Mouse (Mus musculus) embryonic facial prominence, embryonic 14.5 days (tissue): ENCODE results near the gene Srgap1. TPM values are rescaled to one million over a fixed set of nuclear protein-coding genes. Genes with fewer than 3 reads are reported as not detected.

Experiments used
- ATAC-seq: fragments of 200-750 bp; cut with Nextera tagmentation; 2 replicates; pipeline ENCODE4 v1.8.0; 2017; ENCODE audit warnings: low read depth, moderate number of reproducible peaks, moderate TSS enrichment
- DNase-seq: peaks from one replicate; pipeline ENCODE4 v3.0.0-alpha.2; 2015; ENCODE audit warnings: low spot score
- H3K27ac ChIP-seq: fragments of 300-500 bp; sonication (generic); replicated peaks from 2 replicates; pipeline ENCODE4 v1.5.1; 2014; ENCODE audit warnings: low read depth, mild to moderate bottlenecking, low read length, moderate library complexity
- H3K27me3 ChIP-seq: fragments of 300-500 bp; sonication (generic); replicated peaks from 2 replicates; pipeline ENCODE4 v1.6.1; 2014; ENCODE audit warnings: low read length; ENCODE audit not compliant: control insufficient read depth, insufficient read depth
- H3K36me3 ChIP-seq: fragments of 300-500 bp; sonication (generic); 2 replicates; pipeline ENCODE4 v1.6.1; 2014; ENCODE audit warnings: low read length, mixed read lengths; ENCODE audit not compliant: control insufficient read depth, insufficient read depth
- H3K4me1 ChIP-seq: fragments of 300-500 bp; sonication (generic); 2 replicates; pipeline ENCODE4 v1.6.1; 2014; ENCODE audit warnings: antibody characterized with exemption, low read length; ENCODE audit not compliant: control insufficient read depth, insufficient read depth
- H3K4me2 ChIP-seq: fragments of 300-500 bp; sonication (generic); 2 replicates; pipeline ENCODE4 v1.6.1; 2014; ENCODE audit warnings: low read depth, mild to moderate bottlenecking, low read length, moderate library complexity, mixed read lengths
- H3K4me3 ChIP-seq: fragments of 300-500 bp; sonication (generic); 2 replicates; pipeline ENCODE4 v1.5.1; 2014; ENCODE audit warnings: low read depth, mild to moderate bottlenecking, low read length
- H3K9ac ChIP-seq: fragments of 300-500 bp; sonication (generic); 2 replicates; pipeline ENCODE4 v1.6.1; 2014; ENCODE audit warnings: low read depth, mild to moderate bottlenecking, low read length, moderate library complexity, mixed read lengths
- H3K9me3 ChIP-seq: fragments of 300-500 bp; sonication (generic); 2 replicates; pipeline ENCODE4 v1.6.1; 2016; ENCODE audit warnings: low read length; ENCODE audit not compliant: control insufficient read depth
- WGBS: fragments of 180-500 bp; shearing (Covaris S2); extraction: QIAGEN DNeasy Blood & Tissue Kit; methylation state at CpG from one replicate; pipeline ENCODE4 v1.1.7; 2014; 5-methylcytosine and 5-hydroxymethylcytosine counted together
- polyA plus RNA-seq: library from polyadenylated mRNA; unstranded; fragments of >200 nt; fragmentation: Nextera tagmentation; extraction: Ambion mirVana; gene quantifications from 2 replicates; pipeline ENCODE4 v1.2.1, GENCODE M21; 2014

Srgap1 gene
- polyA plus RNA-seq, 1 experiment from 2014 or later, result 11.1 TPM

GRCm38 (mm10) chr10:122029738-122030137, 17.4 kb downstream of the Srgap1 start:
- DNase-seq (peak; percentile 21), ATAC-seq (no peak)
- H3K9ac ChIP-seq, result no peak overlapping the region
- H3K27ac ChIP-seq, result peak overlapping the region; percentile 34; the same call in 1 of the 2 replicates
- no peaks in the 10 kb centered on the region for H3K9me3 ChIP-seq
- H3K36me3 ChIP-seq, result no peaks in the 10 kb centered on the region
- no peak overlapping the region for H3K4me3 ChIP-seq
- H3K4me1 ChIP-seq, result 0 out of 2 replicates have a peak, but pooled peaks cover 4% of the 10 kb centered on the region
- 0 out of 2 replicates have a peak overlapping the region, but pooled peaks have one; percentile 5 for H3K4me2 ChIP-seq
- no peaks in the 10 kb centered on the region for H3K27me3 ChIP-seq
- WGBS, result 56% methylated on average over 7 of the region's 7 CpGs

DNA sequence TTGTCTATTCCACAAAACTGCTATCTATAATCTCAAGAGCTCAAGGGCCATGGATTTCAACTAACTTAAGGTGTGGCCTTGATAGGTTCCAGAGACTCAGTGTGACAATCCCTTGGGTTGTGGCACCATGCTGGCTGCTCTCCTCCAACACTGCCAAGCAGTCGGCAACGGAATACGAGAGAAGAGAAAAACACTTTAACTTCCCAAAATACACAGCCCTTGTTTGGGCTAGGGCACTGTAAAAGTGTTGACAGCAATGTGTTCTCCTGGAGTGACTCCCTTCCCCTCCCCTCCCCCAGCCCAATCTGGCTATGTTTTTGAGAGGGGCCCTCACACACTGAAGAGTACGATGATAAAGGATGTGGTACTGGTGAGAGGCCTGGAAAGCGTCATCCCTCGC, 21.9 kb downstream of the Srgap1 start:
- no peak overlapping the region for H3K27ac ChIP-seq
- ATAC-seq (no peak), DNase-seq (no peak)
- no peak overlapping the region for H3K9ac ChIP-seq
- H3K4me2 ChIP-seq, result no peak overlapping the region
- peaks cover 9% of the 10 kb centered on the region; the same call in 1 of the 2 replicates for H3K9me3 ChIP-seq
- 0 out of 2 replicates have a peak, but pooled peaks cover 4% of the 10 kb centered on the region for H3K4me1 ChIP-seq
- H3K4me3 ChIP-seq, result no peak overlapping the region
- no peaks in the 10 kb centered on the region for H3K27me3 ChIP-seq
- no peaks in the 10 kb centered on the region for H3K36me3 ChIP-seq
- WGBS, result 82% methylated on average over 6 of the region's 6 CpGs

DNA sequence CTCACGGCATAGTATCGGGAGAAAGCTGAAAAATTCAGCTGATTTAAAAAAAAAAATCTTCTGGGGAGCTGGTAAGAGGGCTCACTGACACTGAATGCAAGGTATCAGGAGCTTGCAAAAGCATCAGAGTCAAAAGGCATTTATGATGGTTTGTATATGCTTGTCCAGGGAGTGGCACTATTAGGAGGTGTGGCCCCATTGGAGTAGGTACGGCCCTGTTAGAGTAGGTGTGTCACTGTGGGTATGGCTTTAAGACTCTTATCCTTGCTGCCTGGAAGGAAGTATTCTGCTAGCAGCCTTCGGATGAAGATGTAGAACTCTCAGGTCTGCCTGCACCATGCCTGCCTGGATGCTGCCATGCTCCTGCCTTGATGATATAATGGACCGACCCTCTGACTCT, 26.2 kb downstream of the Srgap1 start:
- Histone ChIP-seq H3K4me3 (no peak overlapping the region), H3K27me3 (no peaks in the 10 kb centered on the region), H3K36me3 (no peaks in the 10 kb centered on the region), H3K4me2 (no peak overlapping the region), H3K9me3 (peaks cover 9% of the 10 kb centered on the region; the same call in 1 of the 2 replicates), H3K27ac (no peak overlapping the region), H3K4me1 (peaks cover 16% of the 10 kb centered on the region), H3K9ac (no peak overlapping the region)
- ATAC-seq (no peak), DNase-seq (no peak)
- 88% methylated on average over 5 of the region's 5 CpGs for WGBS

DNA sequence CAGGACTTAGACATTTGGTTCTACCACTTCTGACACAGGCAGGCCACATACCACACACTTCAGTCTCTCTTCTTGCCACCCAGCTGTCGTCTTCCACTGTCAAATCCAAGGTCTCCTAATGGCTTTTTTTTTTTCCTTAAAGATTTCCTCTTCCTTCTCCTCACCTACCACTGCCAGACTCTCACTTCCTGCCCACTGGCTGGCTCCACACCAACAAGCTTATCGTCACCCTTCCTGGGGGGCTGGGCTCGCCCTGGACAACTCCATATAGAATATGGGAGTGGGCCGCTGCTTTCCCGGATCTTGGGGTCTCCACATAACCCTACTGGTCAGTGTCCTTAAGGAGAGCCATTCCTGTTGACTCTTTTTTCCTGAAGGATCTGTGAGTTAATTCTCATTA, 26.9 kb downstream of the Srgap1 start:
- H3K9me3 ChIP-seq, result peaks cover 9% of the 10 kb centered on the region; the same call in 1 of the 2 replicates
- H3K27me3 ChIP-seq, result no peaks in the 10 kb centered on the region
- WGBS, result 77% methylated on average over 5 of the region's 5 CpGs
- peaks cover 18% of the 10 kb centered on the region for H3K4me1 ChIP-seq
- no peak overlapping the region for H3K4me3 ChIP-seq
- ATAC-seq (no peak), DNase-seq (no peak)
- no peak overlapping the region for H3K27ac ChIP-seq
- H3K9ac ChIP-seq, result no peak overlapping the region
- no peaks in the 10 kb centered on the region for H3K36me3 ChIP-seq
- no peak overlapping the region for H3K4me2 ChIP-seq

GRCm38 (mm10) chr10:122018594-122019048, 28.5 kb downstream of the Srgap1 start:
- Histone ChIP-seq H3K4me2 (no peak overlapping the region), H3K4me1 (peaks cover 24% of the 10 kb centered on the region), H3K9ac (no peak overlapping the region), H3K36me3 (no peaks in the 10 kb centered on the region), H3K27me3 (no peaks in the 10 kb centered on the region), H3K4me3 (no peak overlapping the region), H3K27ac (peak overlapping the region; percentile 63), H3K9me3 (peaks cover under 1% of the 10 kb centered on the region; the same call in 1 of the 2 replicates)
- ATAC-seq (peak; percentile 66), DNase-seq (peak; percentile 92)
- 36% methylated on average over 10 of the region's 10 CpGs for WGBS

DNA sequence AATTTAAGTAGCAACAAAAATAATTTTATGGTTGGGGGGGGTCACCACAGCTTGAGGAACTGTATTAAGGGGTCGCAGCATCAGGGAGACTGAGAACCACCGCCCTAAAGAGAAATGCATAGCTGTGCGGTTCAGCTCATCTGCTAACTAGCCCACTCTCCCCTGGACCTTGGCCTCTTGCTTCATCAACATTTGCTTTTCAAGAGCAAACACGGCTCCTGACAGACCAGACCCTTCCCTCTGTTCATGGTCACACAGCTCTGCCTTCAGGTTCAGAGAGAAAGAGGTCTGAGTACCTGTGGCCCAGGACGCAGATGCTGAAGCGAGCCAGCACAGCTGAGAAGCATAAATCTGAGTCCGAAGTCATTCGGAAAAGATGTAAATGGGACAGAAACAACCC, 29.4 kb downstream of the Srgap1 start:
- Histone ChIP-seq H3K27me3 (no peaks in the 10 kb centered on the region), H3K4me1 (peaks cover 24% of the 10 kb centered on the region), H3K4me3 (no peak overlapping the region), H3K9me3 (no peaks in the 10 kb centered on the region), H3K4me2 (no peak overlapping the region), H3K9ac (no peak overlapping the region), H3K27ac (no peak overlapping the region; the same call in 1 of the 2 replicates), H3K36me3 (no peaks in the 10 kb centered on the region)
- WGBS, result 75% methylated on average over 8 of the region's 8 CpGs
- ATAC-seq, result no peak
- no peak for DNase-seq

- 59% methylated on average over 5 of the region's 5 CpGs for WGBS
- H3K4me2 ChIP-seq, result no peak overlapping the region
- no peak overlapping the region for H3K4me3 ChIP-seq
- H3K9ac ChIP-seq, result no peak overlapping the region
- H3K27ac ChIP-seq, result no peak overlapping the region
- ATAC-seq, result 0 out of 2 replicates have a peak, but pooled peaks have one; percentile 34
- DNase-seq, result peak; percentile 45
- H3K4me1 ChIP-seq, result peaks cover 24% of the 10 kb centered on the region
- H3K36me3 ChIP-seq, result no peaks in the 10 kb centered on the region
- no peaks in the 10 kb centered on the region for H3K9me3 ChIP-seq
- no peaks in the 10 kb centered on the region for H3K27me3 ChIP-seq
Measured at GRCm38 (mm10) chr10:122017063-122017462, 30.1 kb downstream of the Srgap1 start.

DNA sequence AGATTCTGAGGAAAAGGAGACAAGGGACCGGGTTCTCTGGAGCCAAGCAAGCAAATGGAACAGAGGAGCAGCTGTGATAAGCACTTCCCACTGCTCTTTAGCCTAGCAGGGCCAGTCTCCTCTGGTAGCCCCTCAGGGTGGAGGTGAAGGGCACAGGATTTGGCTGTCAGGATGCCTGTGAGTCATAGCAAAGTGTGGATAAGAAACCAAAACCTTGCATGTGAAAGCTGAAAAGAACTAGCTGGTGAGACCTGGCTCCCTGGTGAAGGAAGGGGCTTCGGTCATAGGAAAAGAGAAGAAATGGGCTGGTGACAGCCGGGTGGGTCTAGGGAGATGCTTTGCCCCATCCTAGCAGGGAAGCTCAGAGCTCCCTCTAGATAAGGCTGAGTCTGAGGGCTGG, 30.5 kb downstream of the Srgap1 start:
- Histone ChIP-seq H3K9ac (no peak overlapping the region), H3K4me3 (no peak overlapping the region), H3K36me3 (no peaks in the 10 kb centered on the region), H3K9me3 (no peaks in the 10 kb centered on the region), H3K27me3 (no peaks in the 10 kb centered on the region), H3K4me1 (peaks cover 24% of the 10 kb centered on the region), H3K27ac (no peak overlapping the region), H3K4me2 (no peak overlapping the region)
- 90% methylated on average over 3 of the region's 3 CpGs for WGBS
- ATAC-seq, result no peak
- no peak for DNase-seq

DNA sequence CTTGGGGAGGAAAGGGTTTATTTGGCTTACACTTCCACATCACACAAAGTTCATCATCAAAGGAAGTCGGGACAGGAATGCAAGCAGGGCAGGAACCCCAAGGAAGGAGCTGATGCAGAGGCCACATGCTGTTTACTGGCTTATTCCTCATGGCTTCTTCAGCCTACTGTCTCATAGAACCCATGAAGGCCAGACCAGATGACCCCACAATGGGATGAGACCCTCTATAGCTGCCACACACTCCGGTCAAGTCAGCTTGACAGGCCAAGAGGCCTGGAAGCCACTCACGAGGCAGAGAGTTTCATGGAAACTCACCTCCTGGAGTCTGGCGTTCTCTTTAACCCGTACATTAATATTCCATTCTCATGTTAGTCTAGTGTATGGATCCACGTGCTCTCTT, 34.8 kb downstream of the Srgap1 start:
- H3K4me2 ChIP-seq, result no peak overlapping the region
- no peak for DNase-seq
- 84% methylated on average over 6 of the region's 6 CpGs for WGBS

More for the DNA sequence above, 34.8 kb downstream of the Srgap1 start:
- Histone ChIP-seq H3K4me1 (peaks cover 21% of the 10 kb centered on the region), H3K4me3 (no peak overlapping the region), H3K36me3 (no peaks in the 10 kb centered on the region), H3K9ac (no peak overlapping the region), H3K27ac (no peak overlapping the region), H3K9me3 (no peaks in the 10 kb centered on the region), H3K27me3 (no peaks in the 10 kb centered on the region)
- ATAC-seq, result no peak
